Mouse (Mus musculus): ENCODE measurements at regions not wholly inside any gene's neighbourhood (a gene's known extent, or its start where the extent isn't known, plus 50 kb on each side); places are given as distances from the start of the nearest gene placed in this dataset.

DNA sequence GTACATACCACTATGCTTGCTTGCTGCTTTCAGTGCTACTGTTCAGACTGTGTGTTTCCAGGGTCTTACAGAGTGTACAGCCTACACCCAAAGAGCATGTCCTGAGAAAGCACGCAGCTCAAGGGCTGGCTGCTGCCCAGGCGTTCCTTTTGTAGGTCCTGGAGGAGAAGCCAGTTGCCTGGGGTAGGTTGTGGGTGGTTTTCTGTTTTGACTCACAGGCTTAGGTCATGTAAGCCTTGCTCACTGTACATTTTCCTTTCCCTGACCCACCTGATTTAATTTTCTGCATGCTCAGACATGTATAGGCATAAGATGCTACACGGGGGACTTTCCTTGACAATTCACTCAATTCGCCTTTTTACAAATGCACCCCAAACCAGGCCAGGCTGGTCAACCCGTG is 172.9 kb upstream of the Wdfy3 start:
- no peaks in the 10 kb centered on the region for H3K4me1 ChIP-seq
- no peak for ATAC-seq (replicated peaks)
- WGBS: 84% methylated on average over 5 of the region's 5 CpGs
- H3K4me2 ChIP-seq: no peak overlapping the region
- no peak overlapping the region for H3K4me3 ChIP-seq
- H3K9ac ChIP-seq: no peak overlapping the region
- H3K36me3 ChIP-seq (replicated peaks): no peaks in the 10 kb centered on the region
- no peaks in the 10 kb centered on the region for H3K9me3 ChIP-seq
- no peaks in the 10 kb centered on the region for H3K27me3 ChIP-seq (replicated peaks)
- no peak overlapping the region for H3K27ac ChIP-seq

DNA sequence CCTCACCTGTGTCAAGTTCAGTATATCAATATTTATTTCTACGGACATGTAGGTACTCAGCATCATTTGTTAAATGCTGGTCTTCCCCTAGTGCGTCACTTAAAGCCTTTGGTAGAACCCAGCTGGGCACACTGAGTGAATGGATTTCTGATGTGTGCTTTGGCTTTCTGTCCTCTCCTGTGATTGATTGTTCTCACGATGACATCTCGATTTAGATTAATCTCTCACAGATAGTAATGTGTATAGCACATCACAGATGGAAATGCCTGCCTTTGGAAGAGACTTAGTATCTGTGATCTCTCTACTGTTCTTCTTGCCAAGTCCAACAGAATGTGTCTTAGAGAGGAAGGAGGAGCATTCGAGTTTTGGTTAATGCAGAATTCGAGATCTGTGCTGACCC is 175.0 kb upstream of the Wdfy3 start:
- no peak overlapping the region for H3K27ac ChIP-seq
- ATAC-seq (replicated peaks): no peak
- no peaks in the 10 kb centered on the region for H3K36me3 ChIP-seq (replicated peaks)
- WGBS: 85% methylated on average over 6 of the region's 6 CpGs
- H3K4me3 ChIP-seq: no peak overlapping the region
- peaks cover 4% of the 10 kb centered on the region; the same call in 1 of the 2 replicates for H3K4me1 ChIP-seq
- no peak overlapping the region for H3K4me2 ChIP-seq
- H3K9ac ChIP-seq: no peak overlapping the region
- no peaks in the 10 kb centered on the region for H3K9me3 ChIP-seq
- H3K27me3 ChIP-seq (replicated peaks): no peaks in the 10 kb centered on the region

DNA sequence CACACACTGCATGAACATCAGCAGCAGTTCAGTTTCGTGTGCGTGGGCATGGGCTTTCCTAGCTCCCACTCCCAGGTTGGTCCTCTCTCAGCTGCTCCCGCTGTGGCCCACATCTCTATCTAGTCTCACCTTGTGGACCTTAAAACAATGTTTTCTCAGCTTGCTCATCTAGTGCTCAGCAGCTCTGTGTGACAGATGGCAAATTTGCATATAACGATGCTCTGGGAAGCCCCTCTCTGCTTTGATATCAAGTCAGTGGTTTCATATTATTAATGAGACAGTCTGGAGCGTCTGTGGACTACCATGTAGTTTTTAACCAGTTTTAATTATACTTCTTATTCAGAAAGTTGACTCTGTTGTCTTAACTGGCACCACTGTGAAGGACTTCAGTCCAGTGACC is 179.0 kb upstream of the Wdfy3 start:
- peak; percentile 52; the same call in 1 of the 2 replicates for ATAC-seq (replicated peaks)
- Histone ChIP-seq H3K4me3 (no peak overlapping the region), H3K9ac (no peak overlapping the region), H3K4me2 (no peak overlapping the region), H3K36me3 (replicated peaks) (no peaks in the 10 kb centered on the region), H3K4me1 (peaks cover 4% of the 10 kb centered on the region; the same call in 1 of the 2 replicates), H3K9me3 (no peaks in the 10 kb centered on the region), H3K27ac (no peak overlapping the region), H3K27me3 (replicated peaks) (no peaks in the 10 kb centered on the region)
- 63% methylated on average over 5 of the region's 5 CpGs for WGBS

DNA sequence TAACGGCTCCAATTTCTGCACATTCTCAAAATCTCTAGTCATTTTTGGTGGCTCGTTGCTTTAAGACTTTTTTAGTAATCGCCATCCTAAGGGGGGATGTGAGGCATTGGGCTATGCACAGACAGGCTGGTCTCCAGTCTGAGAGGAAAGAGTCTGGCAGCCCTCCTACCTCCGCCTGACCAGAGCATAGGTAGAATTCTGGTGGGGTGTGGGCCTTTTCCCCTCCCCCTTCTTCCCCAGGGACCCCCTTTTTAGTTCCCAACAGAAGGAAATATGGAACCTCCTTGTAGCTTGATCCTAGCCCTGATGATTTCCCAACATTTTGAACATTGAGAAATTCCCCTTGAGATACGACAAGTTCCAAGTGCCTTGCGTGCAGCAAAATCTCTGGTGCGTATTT is 181.4 kb upstream of the Wdfy3 start:
- H3K27ac ChIP-seq: no peak overlapping the region
- H3K27me3 ChIP-seq (replicated peaks): no peaks in the 10 kb centered on the region
- H3K4me2 ChIP-seq: no peak overlapping the region
- H3K4me1 ChIP-seq: peaks cover 4% of the 10 kb centered on the region; the same call in 1 of the 2 replicates
- WGBS: 93% methylated on average over 7 of the region's 7 CpGs
- no peak overlapping the region for H3K9ac ChIP-seq
- no peaks in the 10 kb centered on the region for H3K9me3 ChIP-seq
- no peaks in the 10 kb centered on the region for H3K36me3 ChIP-seq (replicated peaks)
- ATAC-seq (replicated peaks): no peak
- H3K4me3 ChIP-seq: no peak overlapping the region

DNA sequence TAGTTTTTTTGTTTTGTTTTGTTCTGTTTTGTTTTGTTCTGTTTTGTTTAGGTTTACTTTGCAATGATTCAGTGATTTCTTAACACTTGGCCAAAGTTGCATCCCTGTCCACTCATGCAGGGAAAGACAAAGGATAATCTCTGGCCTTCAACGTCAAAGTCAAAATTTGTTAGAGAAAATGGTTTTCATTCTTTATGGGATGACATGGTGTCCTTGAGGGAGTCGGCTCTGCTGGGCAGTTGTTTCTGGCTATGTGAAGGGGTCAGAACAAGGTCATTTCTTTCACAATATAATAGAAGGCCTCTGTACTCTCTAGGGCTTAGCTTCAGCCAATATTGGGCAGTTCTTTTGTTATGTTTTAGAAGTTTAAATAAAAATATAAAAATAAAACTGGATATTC is 184.1 kb upstream of the Wdfy3 start:
- no peak overlapping the region for H3K9ac ChIP-seq
- no peaks in the 10 kb centered on the region for H3K27me3 ChIP-seq (replicated peaks)
- H3K4me2 ChIP-seq: no peak overlapping the region
- H3K9me3 ChIP-seq: no peaks in the 10 kb centered on the region
- 16% methylated on average over 2 of the region's 2 CpGs for WGBS
- H3K36me3 ChIP-seq (replicated peaks): no peaks in the 10 kb centered on the region
- H3K27ac ChIP-seq: no peak overlapping the region
- ATAC-seq (replicated peaks): no peak
- peaks cover under 1% of the 10 kb centered on the region; the same call in 1 of the 2 replicates for H3K4me1 ChIP-seq
- H3K4me3 ChIP-seq: no peak overlapping the region

- H3K4me3 ChIP-seq: no peak overlapping the region
- no peaks in the 10 kb centered on the region for H3K27me3 ChIP-seq (replicated peaks)
- no peaks in the 10 kb centered on the region for H3K36me3 ChIP-seq (replicated peaks)
- no peak for ATAC-seq (replicated peaks)
- WGBS: 89% methylated on average over 2 of the region's 2 CpGs
- no peak overlapping the region for H3K27ac ChIP-seq
- H3K9ac ChIP-seq: no peak overlapping the region
- no peaks in the 10 kb centered on the region for H3K9me3 ChIP-seq
- no peaks in the 10 kb centered on the region for H3K4me1 ChIP-seq
- no peak overlapping the region for H3K4me2 ChIP-seq
Measured at GRCm38 (mm10) chr5:102257104-102257503, 187.4 kb upstream of the Wdfy3 start.

GRCm38 (mm10) chr5:102261621-102262020 is 191.9 kb upstream of the Wdfy3 start:
- Histone ChIP-seq H3K9ac (no peak overlapping the region), H3K9me3 (no peaks in the 10 kb centered on the region), H3K4me1 (no peaks in the 10 kb centered on the region), H3K36me3 (replicated peaks) (no peaks in the 10 kb centered on the region), H3K4me3 (no peak overlapping the region), H3K27me3 (replicated peaks) (no peaks in the 10 kb centered on the region), H3K27ac (no peak overlapping the region), H3K4me2 (no peak overlapping the region)
- ATAC-seq (replicated peaks): no peak
- WGBS: 80% methylated on average over 5 of the region's 5 CpGs

- Histone ChIP-seq H3K27me3 (replicated peaks) (no peaks in the 10 kb centered on the region), H3K4me2 (no peak overlapping the region), H3K36me3 (replicated peaks) (no peaks in the 10 kb centered on the region), H3K4me1 (no peaks in the 10 kb centered on the region), H3K9ac (no peak overlapping the region), H3K4me3 (no peak overlapping the region), H3K27ac (no peak overlapping the region), H3K9me3 (no peaks in the 10 kb centered on the region)
- ATAC-seq (replicated peaks): no peak
- 54% methylated on average over 11 of the region's 11 CpGs for WGBS
Measured at GRCm38 (mm10) chr5:102266451-102266850, 196.7 kb upstream of the Wdfy3 start.

- Histone ChIP-seq H3K9me3 (no peaks in the 10 kb centered on the region), H3K36me3 (replicated peaks) (no peaks in the 10 kb centered on the region), H3K27ac (no peak overlapping the region), H3K4me1 (no peaks in the 10 kb centered on the region), H3K27me3 (replicated peaks) (no peaks in the 10 kb centered on the region), H3K4me2 (no peak overlapping the region), H3K4me3 (no peak overlapping the region), H3K9ac (no peak overlapping the region)
- WGBS: 81% methylated on average over 3 of the region's 3 CpGs
- no peak for ATAC-seq (replicated peaks)
Measured at GRCm38 (mm10) chr5:102267150-102267549, 197.4 kb upstream of the Wdfy3 start.

DNA sequence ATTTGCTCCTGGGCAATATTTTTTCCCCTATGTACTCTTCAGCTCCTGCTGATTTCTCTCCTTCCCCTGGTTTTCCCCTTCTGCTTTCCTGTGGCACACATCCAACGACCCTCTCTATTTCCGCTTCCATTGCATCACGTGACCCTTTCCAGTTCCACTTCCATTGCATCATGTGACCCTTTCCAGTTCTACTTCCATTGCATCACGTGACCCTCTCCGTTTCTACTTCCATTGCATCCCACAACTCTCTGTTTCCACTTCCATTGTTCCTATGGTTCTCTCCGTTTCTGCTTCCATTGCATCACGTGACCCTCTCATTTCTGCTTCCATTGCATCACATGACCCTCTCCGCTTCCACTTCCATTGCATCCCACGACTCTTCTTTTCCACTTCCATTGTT is 199.5 kb upstream of the Wdfy3 start:
- Histone ChIP-seq H3K9me3 (no peaks in the 10 kb centered on the region), H3K27me3 (replicated peaks) (no peaks in the 10 kb centered on the region), H3K4me3 (no peak overlapping the region), H3K4me1 (no peaks in the 10 kb centered on the region), H3K4me2 (no peak overlapping the region), H3K27ac (no peak overlapping the region), H3K9ac (no peak overlapping the region), H3K36me3 (replicated peaks) (no peaks in the 10 kb centered on the region)
- WGBS: 92% methylated on average over 9 of the region's 9 CpGs
- no peak for ATAC-seq (replicated peaks)

GRCm38 (mm10) chr5:102275621-102276020 is 205.6 kb upstream of the Arhgap24 start:
- WGBS: 92% methylated on average over 3 of the region's 3 CpGs
- no peak overlapping the region for H3K4me2 ChIP-seq
- H3K27me3 ChIP-seq (replicated peaks): no peaks in the 10 kb centered on the region
- H3K36me3 ChIP-seq (replicated peaks): no peaks in the 10 kb centered on the region
- no peaks in the 10 kb centered on the region for H3K9me3 ChIP-seq
- no peak for ATAC-seq (replicated peaks)
- H3K27ac ChIP-seq: no peak overlapping the region
- H3K4me1 ChIP-seq: no peaks in the 10 kb centered on the region
- H3K4me3 ChIP-seq: no peak overlapping the region
- H3K9ac ChIP-seq: no peak overlapping the region

DNA sequence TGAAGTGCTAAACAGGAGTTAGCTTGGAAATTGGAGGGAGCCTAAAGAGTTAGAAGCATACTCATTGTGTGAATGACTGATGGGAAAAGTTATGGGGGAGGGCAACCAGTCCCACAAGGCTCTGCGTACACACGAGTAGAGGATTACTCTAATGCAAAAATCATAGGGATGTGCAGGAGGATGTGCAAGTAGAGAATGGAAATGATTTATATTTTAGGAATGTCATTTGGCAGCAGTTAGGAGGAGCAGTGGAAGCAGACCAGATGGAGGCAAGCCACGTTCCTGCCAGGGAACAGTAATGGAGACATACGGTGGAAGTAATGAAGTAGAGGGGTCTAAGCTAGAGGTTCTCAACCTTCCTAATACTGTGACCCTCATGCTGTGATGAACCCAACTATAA is 194.1 kb upstream of the Arhgap24 start:
- H3K4me3 ChIP-seq: no peak overlapping the region
- 84% methylated on average over 4 of the region's 4 CpGs for WGBS
- no peaks in the 10 kb centered on the region for H3K9me3 ChIP-seq
- H3K4me1 ChIP-seq: no peaks in the 10 kb centered on the region
- H3K36me3 ChIP-seq (replicated peaks): no peaks in the 10 kb centered on the region
- H3K27ac ChIP-seq: no peak overlapping the region
- no peak overlapping the region for H3K4me2 ChIP-seq
- H3K9ac ChIP-seq: no peak overlapping the region
- ATAC-seq (replicated peaks): no peak
- H3K27me3 ChIP-seq (replicated peaks): no peaks in the 10 kb centered on the region

DNA sequence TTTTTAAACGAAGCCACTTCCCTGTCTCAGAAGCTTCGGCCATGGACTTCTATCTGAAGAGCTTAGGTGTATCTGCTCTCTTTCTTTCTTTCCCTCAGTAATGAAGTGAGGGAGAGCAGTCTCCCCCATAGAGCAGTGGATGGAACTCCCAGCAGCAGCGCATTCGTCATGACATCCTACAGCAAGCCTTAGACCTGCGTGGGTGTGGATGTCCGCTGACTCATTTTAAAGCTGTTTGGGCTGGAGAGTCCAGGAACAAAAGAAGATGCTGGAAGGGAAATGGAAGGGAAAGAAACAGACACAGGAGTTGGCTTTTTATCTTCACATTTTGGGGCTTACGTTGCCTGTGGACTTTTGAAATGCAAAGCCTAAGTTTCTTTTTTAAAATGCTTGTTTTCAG is 190.3 kb upstream of the Arhgap24 start:
- no peak overlapping the region for H3K27ac ChIP-seq
- H3K27me3 ChIP-seq (replicated peaks): no peaks in the 10 kb centered on the region
- no peaks in the 10 kb centered on the region for H3K36me3 ChIP-seq (replicated peaks)
- no peak overlapping the region for H3K9ac ChIP-seq
- WGBS: 89% methylated on average over 7 of the region's 7 CpGs
- H3K9me3 ChIP-seq: no peaks in the 10 kb centered on the region
- no peak overlapping the region for H3K4me3 ChIP-seq
- ATAC-seq (replicated peaks): no peak
- no peaks in the 10 kb centered on the region for H3K4me1 ChIP-seq
- no peak overlapping the region for H3K4me2 ChIP-seq

- no peak for ATAC-seq (replicated peaks)
- Histone ChIP-seq H3K27me3 (replicated peaks) (no peaks in the 10 kb centered on the region), H3K4me2 (no peak overlapping the region), H3K9me3 (no peaks in the 10 kb centered on the region), H3K27ac (no peak overlapping the region), H3K4me1 (no peaks in the 10 kb centered on the region), H3K36me3 (replicated peaks) (no peaks in the 10 kb centered on the region), H3K9ac (no peak overlapping the region), H3K4me3 (no peak overlapping the region)
- 86% methylated on average over 5 of the region's 5 CpGs for WGBS
Measured at GRCm38 (mm10) chr5:102295564-102295963, 185.6 kb upstream of the Arhgap24 start.

Data from midbrain, embryonic 15.5 days (tissue).